Mouse (Mus musculus): ENCODE measurements around the gene Ipo5. TPM values are rescaled to one million over a fixed set of nuclear protein-coding genes. Genes with fewer than 3 reads are reported as not detected.
A peak's percentile ranks its signal among the peaks of the same experiment; 100 is the strongest.

Gene Ipo5
- total RNA-seq, 2 experiments from 2014 or later: 129 to 131 TPM

GRCm38 (mm10) chr14:120924044-120924443, 13.0 kb downstream of the Ipo5 start:
- no peak for DNase-seq

DNA sequence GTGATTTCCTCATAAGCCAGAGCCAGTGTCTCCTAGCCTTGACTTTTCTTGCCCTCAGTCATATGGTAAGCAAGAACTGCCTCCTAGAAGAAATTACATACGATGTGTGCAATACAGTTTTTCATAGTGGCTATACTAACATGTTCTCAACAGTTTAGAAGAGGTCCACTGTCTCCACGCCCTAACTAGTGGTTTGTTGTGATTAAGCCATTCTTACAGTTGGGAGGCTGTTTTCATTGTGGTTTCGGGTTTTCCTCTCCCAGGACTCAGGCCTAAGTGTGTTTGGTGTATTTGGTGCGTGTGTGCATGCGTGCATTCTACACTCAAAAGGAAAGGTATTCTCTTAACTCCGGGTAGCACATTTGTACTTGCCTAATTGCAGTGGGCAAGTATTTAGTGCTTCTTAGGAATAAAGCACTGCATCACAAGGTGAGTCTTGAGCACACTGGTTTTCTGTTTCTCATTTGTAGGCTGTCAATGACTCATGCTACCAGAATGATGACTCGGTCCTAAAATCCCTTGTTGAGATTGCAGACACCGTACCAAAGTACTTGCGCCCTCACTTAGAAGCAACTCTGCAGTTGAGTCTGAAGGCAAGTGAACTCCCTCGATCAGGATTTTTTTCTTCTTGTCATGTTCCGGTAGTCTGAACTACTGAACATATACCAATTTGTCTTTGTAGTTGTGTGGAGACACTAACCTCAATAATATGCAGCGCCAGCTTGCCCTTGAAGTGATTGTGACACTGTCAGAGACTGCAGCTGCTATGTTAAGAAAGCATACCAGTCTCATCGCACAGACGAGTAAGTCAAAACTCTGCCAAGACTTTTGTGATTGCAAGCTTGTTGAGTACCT, 14.9 kb downstream of the Ipo5 start:
- DNase-seq: no peak

- no peak for DNase-seq
Observed at GRCm38 (mm10) chr14:120931236-120931635, 20.2 kb downstream of the Ipo5 start.

DNA sequence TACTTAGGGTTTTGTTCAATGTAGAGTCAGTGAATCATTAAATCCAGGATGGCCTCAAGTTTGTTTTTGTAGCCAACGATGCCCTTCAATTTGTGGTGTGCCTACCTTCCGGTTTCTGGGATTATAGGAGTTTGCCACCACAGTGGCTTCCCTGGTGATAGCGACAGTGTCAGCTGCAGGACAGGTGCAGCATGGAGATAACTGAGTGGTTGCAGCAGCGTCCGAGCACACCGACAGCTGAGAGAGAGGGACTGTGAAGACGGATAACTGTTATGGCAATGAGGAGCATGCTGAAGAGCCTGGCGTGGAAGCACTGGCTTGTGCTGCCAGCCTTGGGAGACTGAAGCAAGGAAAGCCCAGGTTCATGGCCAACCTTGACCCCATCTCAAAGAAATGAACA, 22.6 kb downstream of the Ipo5 start:
- no peak for DNase-seq

DNA sequence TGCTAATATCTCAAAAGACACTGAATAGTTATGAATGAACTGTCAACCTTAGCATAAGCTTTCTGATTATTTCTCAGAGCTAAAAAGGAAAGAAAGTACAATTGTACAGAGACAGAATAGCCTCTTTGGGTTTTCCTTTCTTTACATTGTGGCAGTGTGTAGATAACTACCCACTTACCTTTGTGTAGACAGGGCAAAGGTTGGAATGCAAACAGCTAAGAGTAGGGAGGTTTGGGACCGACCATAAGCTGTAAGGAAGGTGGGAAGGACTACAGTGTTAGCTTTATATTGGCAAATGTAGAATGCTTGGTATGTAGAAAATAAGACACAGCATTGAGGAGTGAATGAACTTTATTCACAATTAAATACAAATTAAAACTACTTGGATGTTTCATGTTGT, 26.1 kb downstream of the Ipo5 start:
- no peak for DNase-seq

DNA sequence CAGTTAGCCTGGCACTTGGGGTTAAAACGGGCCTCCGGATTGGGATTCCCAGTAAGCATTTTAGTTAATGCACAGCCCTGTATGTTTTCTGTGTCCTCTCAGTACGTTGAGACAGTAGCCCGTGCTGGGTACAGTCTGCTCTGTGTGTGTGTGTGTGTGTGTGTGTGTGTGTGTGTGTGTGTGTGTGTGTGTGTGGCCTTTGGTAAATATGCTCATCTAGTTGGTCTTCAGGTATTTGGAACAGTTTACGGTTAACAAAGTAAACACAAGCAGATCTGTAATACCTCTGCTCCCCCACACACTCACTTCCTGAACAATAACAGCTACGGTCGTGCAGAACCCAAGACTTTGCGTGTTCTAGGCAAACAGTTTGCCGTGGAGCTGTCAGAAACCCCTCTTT, 31.8 kb downstream of the Ipo5 start:
- no peak for DNase-seq

DNA sequence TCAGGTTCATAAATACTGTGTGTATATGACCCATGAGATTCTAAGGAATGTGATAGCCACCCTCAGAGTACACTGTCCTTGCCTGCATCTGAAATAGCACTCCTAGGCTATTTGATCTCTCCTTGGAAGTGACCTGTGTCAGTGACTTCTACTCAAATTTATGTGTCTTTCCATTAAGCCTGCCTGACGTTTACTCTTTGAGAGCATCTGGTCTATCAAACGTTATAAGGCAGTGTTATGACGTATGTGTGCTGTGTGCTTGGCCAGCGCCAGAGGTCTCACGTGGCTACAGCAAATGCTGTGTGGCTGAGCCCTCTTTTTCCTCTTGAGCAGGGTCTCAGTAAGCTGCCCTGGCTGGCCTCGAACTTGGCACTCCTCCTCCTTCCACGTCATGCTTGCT, 34.1 kb downstream of the Ipo5 start:
- DNase-seq: no peak

- DNase-seq: peak; percentile 10
Observed at GRCm38 (mm10) chr14:120947104-120947503, 36.1 kb downstream of the Ipo5 start.

DNA sequence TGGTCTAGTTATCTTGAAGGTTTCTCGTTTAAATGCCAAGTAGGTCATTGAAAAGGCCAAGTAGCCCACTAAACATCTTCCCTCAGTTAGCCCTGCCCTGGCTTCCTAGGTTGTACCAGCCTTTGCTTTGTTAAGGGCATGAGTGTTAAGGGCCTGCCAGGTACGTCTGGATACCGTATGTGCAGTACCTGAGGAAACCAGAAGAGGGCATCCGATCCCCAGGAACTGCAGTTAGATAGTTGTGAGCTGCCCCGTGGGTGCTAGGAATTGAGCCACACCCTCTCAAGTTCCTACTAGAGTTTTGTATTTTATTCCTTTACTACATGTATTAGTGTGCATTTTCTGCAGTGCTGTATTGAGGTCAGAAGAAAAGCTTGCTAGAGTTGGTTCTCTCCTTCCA, 38.0 kb downstream of the Ipo5 start:
- peak; percentile 14 for DNase-seq

DNA sequence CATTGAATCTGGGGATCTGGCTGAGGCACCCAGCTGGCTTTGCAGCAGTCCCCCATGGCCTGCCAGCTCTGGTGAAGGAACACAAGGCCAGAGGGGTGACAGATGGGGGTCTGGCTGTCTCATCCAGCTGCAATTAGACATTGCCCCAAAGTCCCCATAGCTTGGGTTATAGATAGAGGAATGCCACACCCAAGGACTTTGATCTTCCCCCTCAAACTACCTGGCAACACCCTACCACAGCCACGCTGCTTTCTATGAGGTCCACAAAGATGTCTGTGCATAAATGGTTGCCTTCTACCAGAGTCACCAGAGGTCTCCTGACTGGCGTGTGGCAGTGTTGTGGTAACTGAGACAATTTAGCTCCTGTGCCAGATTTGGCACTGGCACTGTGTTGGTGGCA, 39.0 kb downstream of the Ipo5 start:
- no peak for DNase-seq

DNA sequence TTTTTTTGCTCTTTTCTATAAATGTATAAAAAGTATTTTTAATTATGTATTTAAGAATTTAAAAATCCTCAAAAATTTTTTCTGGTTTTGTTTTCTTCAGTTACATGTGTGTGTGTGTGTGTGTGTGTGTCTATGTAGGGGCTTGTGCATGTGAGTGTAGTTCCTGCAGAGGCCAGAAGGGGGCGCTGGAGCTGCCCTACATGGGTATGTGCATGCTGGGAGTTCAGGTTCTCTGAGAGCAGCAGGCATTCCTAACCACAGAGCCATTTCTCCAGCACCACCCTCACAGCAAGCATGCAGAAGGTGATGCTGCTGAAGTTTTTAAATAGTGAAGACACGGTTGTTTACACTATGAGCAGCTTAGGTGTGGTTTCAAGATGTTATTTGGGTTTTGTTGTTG, 41.4 kb downstream of the Ipo5 start:
- peak; percentile 18 for DNase-seq

- no peak for DNase-seq
Observed at GRCm38 (mm10) chr14:120960551-120960950, 49.5 kb downstream of the Ipo5 start.

- no peak for DNase-seq
Observed at GRCm38 (mm10) chr14:120960991-120961390, 50.0 kb downstream of the Ipo5 start.

- no peak for DNase-seq
Observed at GRCm38 (mm10) chr14:120967072-120967471, 56.0 kb downstream of the Ipo5 start.

- DNase-seq: no peak
Observed at GRCm38 (mm10) chr14:120968723-120969122, 57.7 kb downstream of the Ipo5 start.

DNA sequence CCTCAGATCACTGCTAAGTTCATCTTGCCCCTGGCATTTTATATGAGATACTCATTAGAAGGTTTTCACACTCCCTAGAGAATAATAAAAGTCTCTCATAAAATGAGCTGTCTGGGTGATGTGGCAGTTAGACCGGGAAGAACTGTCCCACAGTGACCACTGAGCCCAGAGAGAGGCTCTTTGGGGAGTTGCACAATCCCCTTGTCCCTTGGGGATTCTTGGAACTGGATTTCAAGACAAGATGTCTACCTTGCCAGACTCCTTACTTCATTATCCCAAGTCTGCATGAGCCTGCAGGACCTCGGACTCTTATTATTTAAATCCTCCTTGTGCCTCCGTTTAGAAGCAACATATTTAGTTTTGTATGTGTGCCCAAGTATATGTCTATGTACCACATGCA, 58.6 kb downstream of the Ipo5 start:
- no peak for DNase-seq

DNA sequence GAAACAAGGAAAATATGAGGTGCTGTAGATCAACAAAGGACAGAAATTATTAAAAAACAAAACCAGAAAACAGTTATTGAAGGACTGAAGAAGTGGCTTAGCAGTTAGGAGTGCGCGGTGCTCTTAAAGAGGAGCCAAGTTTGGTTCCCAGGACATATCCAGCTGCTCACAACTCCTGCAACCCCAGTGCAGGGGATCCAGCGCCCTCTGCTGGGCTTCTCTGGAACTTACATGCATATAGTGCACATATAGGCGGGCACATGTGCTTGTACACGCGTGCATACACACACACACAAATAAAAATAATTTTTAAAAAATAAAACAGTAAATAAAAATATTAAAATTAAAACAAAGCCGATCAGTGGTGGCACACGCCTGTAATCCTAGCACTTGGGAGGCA, 59.6 kb downstream of the Ipo5 start:
- DNase-seq: peak; percentile 23

DNA sequence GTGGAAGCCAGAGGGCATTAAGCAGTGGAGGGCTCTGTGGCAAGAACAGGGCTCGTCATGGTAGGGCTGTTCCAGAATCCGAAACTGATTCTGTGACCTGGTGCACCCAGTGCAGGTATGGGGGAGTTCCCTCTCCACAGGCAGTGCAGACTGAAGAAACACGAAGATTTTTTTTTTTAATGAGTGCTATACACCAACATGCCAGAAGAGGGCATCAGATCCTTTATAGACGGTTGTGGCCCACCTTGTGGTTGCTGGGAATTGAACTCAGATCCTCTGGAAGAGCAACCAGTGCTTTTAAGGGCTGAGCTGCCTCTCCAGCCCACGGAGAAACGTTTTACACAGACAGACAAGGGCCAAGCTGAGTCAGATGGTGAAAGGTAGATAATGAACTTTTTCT, 60.3 kb downstream of the Ipo5 start:
- no peak for DNase-seq

GRCm38 (mm10) chr14:120979559-120979958, 68.5 kb downstream of the Ipo5 start:
- peak; percentile 64 for DNase-seq

DNA sequence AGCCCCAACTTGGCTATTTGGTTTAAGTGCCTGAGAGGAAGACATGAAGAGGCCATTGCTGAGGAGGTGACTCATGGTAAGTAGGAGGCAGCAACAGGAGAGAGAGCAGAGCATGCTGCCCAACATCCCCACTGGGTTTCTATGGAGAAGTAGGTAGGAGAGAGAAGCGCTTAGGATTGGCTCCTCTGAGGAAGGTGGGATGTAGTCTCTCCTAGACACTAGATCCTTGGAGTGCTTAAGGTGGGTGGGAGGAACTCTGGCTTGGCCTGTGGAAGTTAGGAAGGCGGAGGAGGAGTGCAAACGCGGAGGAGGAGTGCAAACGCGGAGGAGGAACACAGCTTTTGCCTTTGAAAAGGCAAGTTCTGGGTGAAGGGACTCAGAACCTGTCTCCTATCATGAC, 78.1 kb downstream of the Ipo5 start:
- no peak for DNase-seq

All from heart, postnatal 4 days (tissue).